Mouse (Mus musculus) left cerebral cortex, postnatal 4 days (tissue): ENCODE results near the gene Tex26. TPM values are rescaled to one million over a fixed set of nuclear protein-coding genes. Genes with fewer than 3 reads are reported as not detected.

ENCODE experiments used
- total RNA-seq, 2 experiments: library from RNA; stranded (reverse); gene quantifications; 2 replicates each; pipeline ENCODE4 v1.2.3; 2021

Tex26 gene
- total RNA-seq, 2 experiments from 2014 or later, result 0.56 to 1.3 TPM

Other genes with a start within 250 kb of the Tex26 start
- 1 to 10 TPM; 6.4 to 7.8 TPM for gene Alox5ap, start 174.9 kb upstream of the Tex26 start, total RNA-seq
- gene Medag, start 27.9 kb upstream of the Tex26 start, total RNA-seq, result 1 to 10 TPM; 1.2 to 1.4 TPM
- under 1 TPM in 1 of 2 experiments, not detected in 1; 0.85 TPM for gene Wdr95, start 89.0 kb downstream of the Tex26 start, total RNA-seq
- 100 to 1,000 TPM; 178 to 180 TPM for gene Hsph1, start 196.7 kb downstream of the Tex26 start, total RNA-seq
- 10 to 100 TPM; 27.0 to 33.5 TPM for gene B3glct, start 238.6 kb downstream of the Tex26 start, total RNA-seq